Mouse (Mus musculus) liver, adult 2 months (tissue): ENCODE results near the gene Rabif.

Source experiments
- CTCF ChIP-seq: fragments of 200-500 bp; IDR thresholded peaks from 2 replicates; pipeline ENCODE4 v1.5.1; 2011; ENCODE audit warnings: low read depth, low read length, control low read depth
- POLR2A ChIP-seq: fragments of 200-500 bp; IDR thresholded peaks from 2 replicates; pipeline ENCODE4 v1.6.1; 2011; ENCODE audit warnings: low read length, control low read depth; ENCODE audit not compliant: insufficient read depth; ENCODE audit errors: extremely low read depth

DNA sequence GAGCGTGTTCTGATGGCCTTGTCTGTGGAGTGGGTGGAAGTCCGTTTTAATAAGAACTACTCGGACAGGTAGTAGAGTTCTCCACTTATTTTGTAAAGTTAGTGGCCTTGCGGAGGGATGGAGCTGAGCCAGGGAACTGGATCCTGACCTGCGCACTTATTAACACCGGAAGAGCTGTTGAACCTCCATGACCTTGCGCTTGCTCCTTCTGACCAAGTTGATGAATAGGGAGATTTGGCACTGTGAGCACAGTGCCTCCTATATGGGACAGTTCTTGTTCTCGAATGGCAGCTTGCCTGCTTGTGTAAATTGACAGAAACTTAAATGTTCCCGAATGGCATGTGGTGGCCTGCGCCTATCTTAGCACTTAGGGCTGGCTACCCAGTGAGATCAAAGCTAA, 1.5 kb downstream of the Rabif start:
- no peak for TF ChIP-seq CTCF
- no peak for TF ChIP-seq POLR2A
